Mouse (Mus musculus) megakaryocyte-erythroid progenitor cell, adult 5-6 weeks (primary cell): ENCODE measurements at regions not wholly inside any gene's neighbourhood (a gene's known extent, or its start where the extent isn't known, plus 50 kb on each side); places are given as distances from the start of the nearest gene placed in this dataset.

Source experiments
- ATAC-seq: replicated peaks from 2 replicates; pipeline ENCODE4 v1.8.0; 2016; ENCODE audit warnings: mild to moderate bottlenecking, inconsistent platforms; ENCODE audit not compliant: severe bottlenecking, poor library complexity, low FRiP score, low TSS enrichment

GRCm38 (mm10) chr13:31154066-31154465 lies 180.1 kb downstream of the Gm5447 start:
- ATAC-seq: no peak

- no peak for ATAC-seq
These were observed 190.0 kb downstream of the Gm5447 start for GRCm38 (mm10) chr13:31163878-31164495.

- ATAC-seq: no peak
These were observed 192.3 kb downstream of the Gm5447 start for GRCm38 (mm10) chr13:31166286-31166685.

GRCm38 (mm10) chr13:31168854-31169253 lies 194.8 kb downstream of the Gm5447 start:
- ATAC-seq: no peak

- no peak for ATAC-seq
These were observed 197.7 kb downstream of the Gm5447 start for GRCm38 (mm10) chr13:31171751-31172150.

- ATAC-seq: no peak
These were observed 198.6 kb downstream of the Gm5447 start for GRCm38 (mm10) chr13:31172580-31172979.

GRCm38 (mm10) chr13:31177999-31178783 lies 204.2 kb downstream of the Gm5447 start:
- ATAC-seq: no peak

GRCm38 (mm10) chr13:31178964-31179363 lies 205.0 kb downstream of the Gm5447 start:
- no peak for ATAC-seq

GRCm38 (mm10) chr13:31179407-31180001 lies 205.5 kb downstream of the Gm5447 start:
- ATAC-seq: no peak

GRCm38 (mm10) chr13:31181530-31181929 lies 207.5 kb downstream of the Gm5447 start:
- no peak for ATAC-seq

GRCm38 (mm10) chr13:31184845-31185834 lies 211.1 kb downstream of the Gm5447 start:
- no peak for ATAC-seq

GRCm38 (mm10) chr13:31186805-31187589 lies 213.0 kb downstream of the Gm5447 start:
- ATAC-seq: no peak

GRCm38 (mm10) chr13:31189116-31189515 lies 215.1 kb downstream of the Gm5447 start:
- no peak for ATAC-seq

- ATAC-seq: no peak
These were observed 216.0 kb downstream of the Gm5447 start for GRCm38 (mm10) chr13:31190036-31190435.

- no peak for ATAC-seq
These were observed 217.5 kb downstream of the Gm5447 start for GRCm38 (mm10) chr13:31191344-31192139.

- no peak for ATAC-seq
These were observed 221.0 kb downstream of the Gm5447 start for GRCm38 (mm10) chr13:31194971-31195370.

GRCm38 (mm10) chr13:31196546-31196945 lies 222.5 kb downstream of the Gm5447 start:
- ATAC-seq: no peak

- ATAC-seq: no peak
These were observed 223.6 kb downstream of the Gm5447 start for GRCm38 (mm10) chr13:31197593-31197992.
